Mouse (Mus musculus): Measurements from ENCODE around the gene Cdh13.
"Not testable (repeated sequence)": the region's sequence is repeated elsewhere in the genome, so short reads cannot be mapped to it uniquely, and the experiment has no call there.

Gene Cdh13

DNA sequence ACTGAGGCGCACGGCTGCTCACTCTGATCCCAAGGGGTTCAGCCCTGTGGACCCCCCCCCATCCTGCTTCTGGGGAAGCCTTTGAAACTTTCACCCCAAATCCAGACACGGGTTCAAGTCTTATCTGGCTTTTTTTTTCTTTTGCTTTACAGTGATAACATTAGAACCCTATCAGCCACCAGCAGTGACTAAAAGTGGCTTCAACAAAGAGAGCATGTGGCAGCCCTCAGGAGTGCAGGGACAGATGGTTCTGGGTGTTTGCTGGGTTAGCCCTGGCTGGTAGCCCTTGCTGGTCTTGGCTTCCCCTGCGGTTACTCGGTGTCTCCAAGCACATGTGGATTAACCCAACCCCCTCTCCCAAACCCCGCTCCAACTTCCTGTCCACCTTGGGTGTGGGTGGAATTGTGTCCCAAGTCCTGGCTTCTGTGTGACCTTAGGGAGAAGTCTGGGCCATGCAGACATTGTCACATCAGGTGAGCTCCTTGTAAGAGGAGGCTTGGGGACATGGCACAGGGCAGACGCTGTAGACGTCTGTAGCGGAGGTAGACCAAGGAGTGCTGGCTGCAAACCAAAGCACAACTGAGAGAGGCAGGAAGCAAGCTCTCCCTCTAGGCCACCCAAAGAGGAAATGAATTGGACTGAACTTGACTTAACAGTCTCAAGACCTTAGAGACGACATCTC, 1069.6 kb downstream of the Cdh13 start:
- DNase-seq (ENCODE audit: low spot score): no peak

DNA sequence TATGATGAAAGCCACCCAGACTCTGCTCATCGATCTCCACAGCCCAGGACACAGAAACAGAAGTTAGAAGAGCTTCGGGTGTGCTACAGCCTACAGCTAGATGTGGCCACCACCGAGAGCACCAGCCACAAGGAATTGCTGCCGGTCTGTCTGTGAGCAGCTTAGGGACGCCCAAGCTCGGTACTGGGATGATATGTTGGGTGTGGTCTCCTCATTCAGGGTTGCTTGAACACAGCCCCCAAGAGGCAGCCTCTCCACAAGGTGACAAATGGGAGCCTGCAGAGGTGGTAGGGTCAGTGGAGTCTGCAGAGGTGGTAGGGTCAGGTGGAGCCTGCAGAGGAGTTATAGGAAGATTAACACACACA, 1070.1 kb downstream of the Cdh13 start:
- no peak for DNase-seq (ENCODE audit: low spot score)

DNA sequence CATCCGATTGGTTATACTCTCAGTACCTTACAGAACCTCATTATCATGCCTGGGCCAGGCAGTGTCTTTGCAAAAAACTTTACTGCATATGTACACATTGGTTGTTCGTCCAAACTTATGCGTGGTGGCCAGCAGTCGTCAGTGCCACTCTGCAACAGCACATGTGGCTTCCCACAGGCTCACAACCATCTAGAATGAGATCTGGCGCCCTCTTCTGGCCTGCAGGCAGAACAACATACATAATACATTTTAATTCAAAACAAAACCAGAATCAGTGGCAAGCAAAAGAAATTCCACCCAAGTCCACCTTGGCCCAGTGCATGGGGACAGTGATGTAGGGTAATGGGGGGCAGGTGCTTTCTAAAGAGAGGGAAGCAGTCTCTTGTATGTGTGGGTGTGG, 1073.1 kb downstream of the Cdh13 start:
- not testable (repeated sequence) for DNase-seq (ENCODE audit: low spot score)

DNA sequence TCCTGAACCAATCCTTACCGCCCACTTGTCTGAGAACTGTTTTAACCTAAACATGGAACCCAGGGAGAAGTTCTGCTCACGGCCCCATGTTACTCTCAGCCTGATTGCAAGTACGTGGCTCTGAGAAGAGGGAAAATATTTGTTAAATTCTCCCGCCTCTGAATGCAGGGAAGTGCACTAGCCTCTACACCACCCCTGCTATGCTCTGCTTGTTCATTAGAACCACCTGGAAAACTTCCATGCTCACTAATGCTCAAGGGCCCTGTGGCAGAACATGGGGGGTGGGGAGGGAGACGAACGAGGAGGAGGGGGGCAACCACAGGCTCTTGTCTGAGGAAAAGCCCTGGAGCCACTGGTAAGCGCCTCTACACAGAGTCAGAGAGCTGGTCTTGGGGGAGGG, 1074.6 kb downstream of the Cdh13 start:
- DNase-seq (ENCODE audit: low spot score): no peak

DNA sequence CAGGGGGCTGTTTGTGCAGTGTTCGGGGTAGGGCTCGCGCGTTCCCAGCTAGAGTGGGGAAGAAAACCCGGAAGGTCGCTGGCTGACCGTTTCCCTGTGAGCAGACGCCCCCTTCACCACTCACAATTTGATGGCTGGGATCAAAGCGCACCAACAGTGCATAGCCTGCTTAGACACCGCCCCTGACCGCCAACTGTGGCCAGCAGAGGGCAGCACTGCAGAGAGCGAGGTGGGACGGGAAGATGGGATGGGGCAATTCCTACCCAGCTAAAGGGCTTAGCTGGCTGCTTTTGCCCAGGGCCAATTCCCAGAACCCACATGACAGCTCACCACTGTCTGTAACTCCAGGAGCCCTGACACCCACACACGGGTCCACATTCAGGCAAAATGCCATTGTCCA, 1075.3 kb downstream of the Cdh13 start:
- DNase-seq (ENCODE audit: low spot score): no peak

DNA sequence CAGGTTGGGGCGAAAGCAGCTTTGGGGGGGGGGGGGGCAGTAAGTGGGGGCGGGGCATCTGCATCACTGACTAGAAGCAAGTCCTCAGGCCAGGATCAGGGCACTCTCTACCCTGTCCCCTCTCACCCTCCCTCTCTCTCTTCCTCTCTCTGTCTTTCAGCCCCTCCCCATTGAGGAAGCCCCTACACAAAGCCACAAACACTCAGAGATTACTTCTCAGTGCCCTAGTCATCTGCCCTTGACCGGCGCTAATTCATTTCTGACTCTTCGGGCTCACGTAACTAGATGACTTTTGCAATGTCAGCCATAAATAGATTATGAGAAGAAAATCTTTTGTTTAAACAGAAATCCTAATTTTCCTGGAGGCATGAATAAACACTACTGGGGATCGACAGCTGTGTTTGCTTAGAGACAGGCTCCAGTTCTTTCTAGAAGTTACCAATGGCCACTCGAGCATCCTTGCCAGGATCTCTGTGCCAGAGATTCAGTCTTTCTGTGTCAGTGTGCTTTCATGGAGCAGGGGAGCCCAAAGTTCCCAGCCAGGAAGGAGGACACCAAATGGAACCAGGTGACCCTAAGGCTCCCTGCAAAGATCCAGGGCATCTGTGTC, 1077.3 kb downstream of the Cdh13 start:
- DNase-seq (ENCODE audit: low spot score): no peak
